Mouse (Mus musculus) layer of hippocampus, adult 11-12 months (tissue): ENCODE results near the gene Syt14.
A peak's percentile ranks its signal among the peaks of the same experiment; 100 is the strongest.

Source experiments
- DNase-seq: peaks from one replicate; pipeline ENCODE4 v3.0.0; 2022; ENCODE audit warnings: low spot score

Gene Syt14

GRCm38 (mm10) chr1:192987203-192987602 is 48.4 kb downstream of the Syt14 start:
- DNase-seq = no peak

DNA sequence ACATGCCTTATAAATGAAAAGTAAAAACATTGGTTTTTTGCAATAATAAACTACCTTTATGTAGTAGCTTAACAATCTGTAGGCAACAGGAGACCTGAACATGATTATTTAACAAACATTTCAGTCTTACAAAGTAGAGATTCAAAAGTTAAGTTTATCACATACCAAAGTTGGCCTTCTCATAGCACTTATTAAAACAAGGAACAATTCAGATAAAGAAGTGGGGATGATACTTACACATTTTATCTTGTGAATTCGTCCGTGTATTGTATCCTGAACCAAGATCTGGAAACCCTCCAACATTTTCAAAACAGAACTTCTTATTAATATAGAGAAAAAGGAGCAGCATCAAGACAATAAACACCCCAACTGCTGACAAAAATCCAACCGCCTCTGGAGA is 49.1 kb downstream of the Syt14 start:
- DNase-seq = no peak

DNA sequence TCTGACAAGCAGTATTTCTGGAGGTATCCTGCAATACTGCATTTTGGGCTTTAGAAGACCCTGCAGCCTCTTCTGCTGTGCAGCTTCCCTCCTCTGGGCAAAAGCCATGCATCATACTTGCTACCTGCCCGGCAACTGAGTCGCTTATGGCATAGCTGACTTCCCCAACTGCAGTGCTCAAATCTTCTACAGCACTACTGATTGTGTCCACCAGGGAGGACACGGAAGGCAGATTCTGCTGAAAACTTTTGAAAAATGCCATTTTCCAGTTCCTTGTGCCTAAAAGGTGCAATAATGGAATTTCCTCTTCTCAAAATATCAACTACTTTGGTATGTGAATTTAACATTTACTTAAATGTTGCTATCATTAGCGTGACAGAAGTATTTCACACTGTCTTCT is 51.2 kb downstream of the Syt14 start:
- DNase-seq = no peak

GRCm38 (mm10) chr1:192981658-192982057 is 53.9 kb downstream of the Syt14 start:
- DNase-seq = no peak

DNA sequence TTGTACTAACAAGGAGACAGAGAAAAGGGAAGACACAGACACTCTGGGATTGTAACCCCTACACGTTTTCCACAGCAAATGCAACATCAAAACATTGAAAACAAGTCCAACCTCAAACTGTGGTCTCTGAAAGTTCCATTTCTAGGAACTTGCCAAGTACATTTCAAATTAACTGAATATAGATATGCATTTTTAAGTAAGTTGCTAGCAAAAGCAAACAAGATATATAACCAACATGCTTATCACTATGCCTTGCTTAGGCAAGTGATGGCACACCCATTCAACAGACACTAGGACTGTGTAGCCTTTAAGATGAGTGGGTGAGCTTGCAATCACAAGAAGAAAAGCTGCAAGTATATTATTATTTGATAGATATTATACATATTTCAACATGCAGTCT is 54.5 kb downstream of the Syt14 start:
- DNase-seq = no peak

GRCm38 (mm10) chr1:192962323-192962722 is 73.3 kb downstream of the Syt14 start:
- no peak for DNase-seq

GRCm38 (mm10) chr1:192947839-192948173 is 87.8 kb downstream of the Syt14 start:
- DNase-seq = no peak

DNA sequence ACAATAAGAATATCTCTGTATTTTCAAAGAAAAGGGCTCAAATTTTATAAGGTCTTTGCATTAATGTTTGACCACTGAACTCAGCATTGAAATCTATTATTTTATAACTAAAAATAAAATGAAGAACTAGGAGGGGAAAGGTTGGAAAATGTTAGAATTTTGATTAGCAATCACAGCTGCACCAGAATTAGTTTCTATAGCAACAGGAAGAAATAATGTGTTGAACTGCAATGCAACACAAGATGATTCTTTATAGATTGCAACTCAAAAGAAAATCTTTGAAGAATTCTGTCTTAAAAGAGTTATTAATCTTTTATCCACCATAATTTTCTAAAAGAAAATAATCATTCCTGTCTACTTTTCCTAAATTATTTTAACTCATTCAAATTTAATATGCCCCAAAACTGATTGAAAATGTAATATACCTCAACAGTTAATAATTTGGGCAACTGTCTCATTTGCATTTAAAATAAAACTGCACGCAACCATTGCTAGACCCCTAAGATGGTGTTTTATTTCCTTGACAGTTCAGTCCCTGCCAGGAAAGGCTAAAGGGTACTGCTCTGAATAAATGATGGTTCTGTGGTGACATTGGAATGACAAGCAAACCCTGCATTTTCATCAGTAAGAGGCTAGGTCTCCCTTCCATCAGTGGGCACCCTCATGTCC is 88.3 kb downstream of the Syt14 start:
- DNase-seq = no peak

DNA sequence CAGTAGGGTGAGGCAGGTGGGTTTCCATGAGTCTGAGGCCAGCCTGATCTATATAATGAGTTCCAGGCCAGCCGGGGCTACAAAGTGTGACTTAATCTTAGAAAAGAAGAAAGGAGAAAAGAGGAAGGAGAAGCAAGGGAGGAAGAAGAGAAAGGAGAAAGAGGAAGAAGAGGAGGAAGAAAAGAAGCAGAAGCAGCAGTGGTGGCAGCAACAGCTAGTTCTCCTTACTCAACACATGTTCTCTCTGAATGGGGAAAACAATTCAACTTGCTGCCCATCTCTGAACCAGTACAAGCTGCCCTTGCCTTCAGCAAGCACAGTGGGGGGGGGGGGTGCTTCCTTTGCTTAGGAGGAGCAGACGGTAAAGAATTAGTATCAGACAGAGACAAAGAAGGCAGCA is 96.5 kb downstream of the Syt14 start:
- no peak for DNase-seq

DNA sequence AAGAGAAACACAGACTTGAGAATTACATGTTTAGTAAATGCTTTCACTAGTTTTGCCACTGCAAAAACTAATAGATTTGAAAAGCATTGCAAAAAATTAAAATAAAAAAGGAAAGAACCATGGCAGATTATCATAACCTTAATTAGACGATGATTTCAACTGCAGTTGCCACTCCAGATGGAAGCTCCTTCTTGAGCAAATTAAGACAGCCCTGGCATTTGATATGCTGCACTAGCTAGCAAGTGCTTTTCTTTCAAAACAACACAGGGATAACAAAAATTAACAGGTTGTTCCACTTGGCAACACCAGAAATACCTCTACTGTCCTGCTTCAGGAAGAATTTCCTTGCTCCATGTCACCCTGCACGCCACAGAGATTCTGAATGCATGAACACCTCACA is 97.6 kb downstream of the Syt14 start:
- DNase-seq = peak; percentile 20

DNA sequence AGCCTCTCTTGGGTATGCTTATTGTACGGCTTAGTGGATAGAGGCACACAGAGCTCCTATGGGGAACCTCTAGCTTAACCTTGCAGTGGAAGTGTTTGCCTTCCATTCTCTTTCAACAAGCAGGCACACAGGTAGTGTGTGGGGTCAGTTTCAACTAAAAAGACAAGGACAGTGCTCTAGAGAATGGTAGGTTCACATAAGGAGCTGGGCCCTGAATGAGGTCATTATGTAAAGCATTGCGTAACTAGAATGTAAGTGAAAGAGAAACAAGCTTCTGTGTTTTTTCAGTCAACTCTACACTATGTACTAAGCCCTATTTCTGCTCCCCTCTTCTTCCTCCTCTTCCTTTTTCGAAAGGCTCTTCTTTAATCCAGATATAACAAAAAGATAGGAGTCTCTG is 103.8 kb downstream of the Syt14 start:
- no peak for DNase-seq

DNA sequence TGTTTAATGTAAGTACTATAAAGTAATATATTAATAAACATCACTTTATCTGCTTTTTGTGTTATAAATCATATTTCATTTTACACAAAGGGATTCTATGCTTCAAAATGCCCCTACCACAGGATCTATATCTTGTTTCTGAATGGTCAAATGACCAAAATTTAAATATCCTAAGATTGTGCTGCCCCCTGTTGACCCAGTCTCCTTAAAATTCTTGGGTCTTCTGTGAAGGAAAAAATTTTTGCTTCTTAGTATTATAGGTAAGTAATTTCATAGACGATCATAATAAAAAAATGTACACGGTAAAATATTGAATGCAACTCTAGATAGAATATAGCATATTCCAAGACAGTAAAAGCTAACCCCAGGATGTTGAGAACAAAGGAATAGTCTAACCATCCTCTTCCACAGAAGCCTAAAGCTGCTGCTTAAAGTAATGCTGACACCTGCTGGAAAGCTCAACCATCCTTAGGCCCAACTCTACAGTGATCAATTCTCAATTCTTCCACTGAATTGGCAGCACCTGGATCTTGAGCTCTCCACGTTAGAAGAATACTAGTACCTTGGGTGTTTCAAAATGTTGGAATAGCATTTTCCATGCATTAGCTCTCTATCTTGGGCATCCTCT is 123.4 kb downstream of the Syt14 start:
- no peak for DNase-seq

DNA sequence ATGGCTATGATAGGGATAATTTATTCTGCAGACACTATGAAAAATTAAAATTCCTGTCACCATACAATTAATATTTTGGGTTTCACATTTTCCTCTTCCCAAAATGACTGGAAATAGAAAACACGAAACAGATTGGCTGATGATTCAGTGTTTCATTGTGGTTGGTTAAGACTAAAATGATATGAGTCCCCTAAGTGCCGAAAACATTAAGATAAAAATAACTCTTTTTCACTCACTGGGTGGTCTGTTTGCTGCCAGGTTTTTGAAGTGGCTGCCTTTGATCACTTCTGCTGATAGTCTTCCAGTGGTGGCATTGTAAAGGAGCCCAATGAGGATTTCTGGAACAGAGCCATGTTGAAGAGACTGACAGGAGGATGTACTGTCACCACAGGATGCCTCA is 134.1 kb downstream of the Syt14 start:
- no peak for DNase-seq

DNA sequence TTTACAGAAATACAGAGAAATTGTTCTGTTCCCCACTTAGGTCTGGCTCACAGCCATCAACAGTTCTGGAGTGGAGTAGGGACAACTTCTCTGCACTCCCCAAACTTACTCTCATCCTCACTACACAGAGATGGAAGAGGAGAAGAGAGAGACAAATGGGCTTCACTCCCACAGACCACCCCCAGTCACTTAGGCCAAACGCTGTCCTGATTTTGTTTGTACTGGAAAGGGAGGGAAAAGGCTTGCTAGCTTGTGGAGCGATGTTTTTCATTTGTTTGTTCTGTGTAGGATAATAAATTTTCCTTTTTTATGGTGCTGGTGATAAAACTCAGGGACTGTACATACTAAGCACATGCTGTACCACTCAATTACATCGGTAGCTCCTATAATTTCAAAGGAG is 134.7 kb downstream of the Syt14 start:
- DNase-seq = no peak

DNA sequence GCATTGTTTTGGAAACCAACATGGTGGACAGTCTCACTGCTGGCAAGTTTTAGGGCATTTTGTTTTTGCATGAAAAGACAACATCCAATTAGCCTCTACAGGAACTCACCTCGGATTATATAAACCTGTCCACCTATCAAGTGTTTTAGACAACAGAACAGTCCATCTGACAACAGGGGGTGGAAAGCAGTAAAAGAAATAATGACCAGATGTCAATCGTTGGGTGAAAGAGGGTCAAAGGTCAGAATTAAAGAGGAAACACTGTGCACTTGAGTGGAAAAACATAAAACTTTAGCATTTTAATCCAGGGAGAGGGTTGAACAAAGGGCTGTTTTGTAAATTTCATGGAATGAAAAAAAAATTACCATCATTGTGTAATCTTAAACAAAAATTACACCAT is 136.8 kb downstream of the Syt14 start:
- DNase-seq = no peak

DNA sequence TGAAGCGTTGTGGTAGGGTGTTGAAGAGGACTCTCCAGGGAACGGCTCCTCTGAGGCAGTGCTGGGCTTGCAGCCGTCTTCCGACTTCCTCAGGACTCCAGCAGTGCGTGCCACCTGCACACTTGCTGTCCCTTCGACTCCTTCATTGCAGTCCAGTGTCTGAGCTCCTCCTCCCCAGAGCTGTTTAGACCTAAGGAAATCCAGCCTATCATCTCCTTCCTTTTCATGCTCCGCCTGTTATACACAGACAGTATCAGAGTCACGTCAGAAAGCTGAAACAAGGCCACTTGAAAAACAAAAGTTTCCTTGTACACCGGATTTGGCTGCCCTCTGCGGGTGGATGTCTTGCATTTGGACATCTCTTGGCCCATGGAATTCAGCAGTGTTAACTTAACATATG is 138.4 kb downstream of the Syt14 start:
- DNase-seq = no peak

DNA sequence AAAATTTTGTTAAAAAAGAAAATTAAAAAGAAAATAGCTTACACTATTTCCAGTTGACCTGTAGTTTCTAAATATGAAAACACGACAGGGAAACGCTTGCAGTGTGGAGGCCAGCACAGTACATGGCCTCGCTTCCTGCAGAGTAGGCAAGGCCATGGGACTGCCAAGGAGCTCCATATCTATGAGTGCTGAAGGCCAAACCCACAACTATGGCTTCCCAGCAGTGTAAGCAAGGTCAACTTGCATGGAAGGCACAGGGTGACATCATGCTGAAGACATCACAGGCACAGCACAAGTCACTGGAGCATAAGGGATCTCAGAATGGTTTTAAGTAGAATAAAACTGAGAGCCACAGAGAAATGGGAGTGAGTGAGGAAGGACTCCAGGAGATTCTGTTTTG is 139.5 kb downstream of the Syt14 start:
- no peak for DNase-seq

- DNase-seq = no peak
These were observed 144.9 kb downstream of the Syt14 start for GRCm38 (mm10) chr1:192890716-192891115.

DNA sequence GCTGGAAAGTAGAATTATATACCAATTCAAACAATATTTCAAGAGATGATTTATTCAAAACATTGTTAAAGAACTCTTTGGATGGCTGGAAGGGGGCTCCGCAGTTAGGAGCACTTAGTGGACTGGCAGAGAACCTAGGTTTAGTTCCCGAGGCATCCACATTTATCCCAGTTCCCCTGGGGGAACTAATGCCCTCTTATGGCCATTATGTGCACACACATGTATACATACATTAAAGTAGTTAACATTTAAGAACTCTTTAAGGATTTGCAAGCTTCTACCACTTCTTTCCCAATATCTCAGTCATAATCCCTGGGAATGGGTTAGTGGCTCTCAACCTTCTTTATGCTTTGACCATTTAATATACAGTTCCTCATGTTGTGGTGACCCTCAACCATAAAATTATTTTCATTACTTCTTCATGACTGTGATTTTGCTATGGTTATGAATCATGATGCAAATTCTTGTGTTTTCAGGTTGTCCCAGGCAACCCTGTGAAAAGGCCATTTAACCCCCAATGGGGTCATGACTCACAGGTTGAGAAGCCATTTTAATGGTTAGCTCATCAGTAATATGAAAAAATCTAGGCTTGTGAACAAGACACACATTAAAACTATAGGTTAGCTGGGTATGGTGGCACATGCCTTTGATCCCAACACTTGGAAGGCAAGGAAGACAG is 152.8 kb downstream of the Syt14 start:
- DNase-seq = no peak

GRCm38 (mm10) chr1:192880130-192880529 is 155.4 kb downstream of the Syt14 start:
- DNase-seq = no peak

- DNase-seq = no peak
These were observed 156.4 kb downstream of the Syt14 start for GRCm38 (mm10) chr1:192879086-192879580.

DNA sequence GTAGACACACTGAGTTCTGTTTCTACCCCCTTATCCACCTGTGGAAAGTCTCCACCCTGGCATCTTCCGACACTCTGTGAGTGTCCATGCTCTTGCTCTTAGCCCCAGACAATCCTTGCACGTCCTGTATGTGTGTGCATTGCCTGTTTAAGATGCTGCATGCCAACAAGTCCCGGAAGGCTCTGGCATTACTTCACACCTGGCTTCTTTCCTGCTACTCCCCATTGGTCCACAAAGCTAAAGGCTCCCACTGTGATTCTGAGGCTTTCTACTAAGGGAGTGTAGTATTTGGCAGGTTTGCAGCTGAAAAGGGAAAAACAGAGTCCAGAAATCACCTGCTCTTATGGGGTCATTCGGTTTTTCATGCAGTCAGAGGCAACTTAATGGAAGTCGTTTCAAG is 162.7 kb downstream of the Syt14 start:
- DNase-seq = no peak

DNA sequence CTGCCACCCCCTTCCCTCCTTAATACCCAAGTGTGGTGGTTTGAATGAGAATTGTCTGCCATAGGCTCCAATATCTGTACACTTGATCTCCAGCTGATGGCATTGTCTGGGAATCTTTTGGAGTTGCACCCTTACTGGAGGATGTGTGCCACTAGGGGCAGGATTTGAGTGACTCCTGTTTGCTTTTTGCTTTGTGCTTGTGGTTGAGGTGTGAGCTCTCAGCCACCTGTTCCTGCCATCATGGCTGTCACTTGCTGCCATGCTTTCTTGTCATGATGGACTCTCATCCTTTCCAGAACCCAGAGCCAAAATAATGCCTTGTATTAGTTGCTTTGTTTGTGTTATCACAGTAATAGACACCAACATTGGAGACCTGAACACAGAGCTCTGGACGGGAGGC is 165.8 kb downstream of the Syt14 start:
- no peak for DNase-seq

DNA sequence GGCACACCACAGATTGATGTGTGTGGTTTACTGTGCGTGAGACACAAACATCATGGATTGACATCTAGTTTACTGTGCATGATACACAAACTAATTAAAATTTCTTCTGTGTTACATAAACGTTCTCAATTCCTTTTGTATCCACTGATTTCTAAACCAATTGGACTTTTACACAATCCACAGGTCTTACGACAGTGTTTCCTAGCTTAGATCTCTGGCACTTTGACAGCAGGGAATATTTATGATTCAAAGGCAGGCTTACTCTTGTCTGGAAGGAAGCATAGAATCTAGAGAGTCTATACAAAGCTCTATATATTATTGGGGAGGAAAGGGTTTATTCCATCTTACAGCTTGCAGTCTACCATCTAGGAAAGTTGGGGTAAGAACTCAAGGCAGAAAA is 171.1 kb downstream of the Syt14 start:
- DNase-seq = no peak
